ENCODE assay signal across 8 mouse cellular contexts in genomic region chr10:34484014-34484411, GRCm38 (mm10). TPM values are rescaled to one million over a fixed set of nuclear protein-coding genes. Genes with fewer than 3 reads are reported as not detected.
DNase-seq lines count a peak whose midpoint lies in the region; ATAC-seq and TF ChIP-seq lines count a peak whose summit lies in the region.

No protein-coding gene starts in this region.

- no peaks in the 10 kb centered on the region for H3K36me3 ChIP-seq in intestine, embryonic 16.5 days (ENCODE audit: control insufficient read depth, insufficient read depth, low read length)
- H3K36me3 ChIP-seq in lung, embryonic 14.5 days (ENCODE audit: insufficient read depth) = no peaks in the 10 kb centered on the region
- H3K36me3 ChIP-seq in forebrain, embryonic 15.5 days = no peaks in the 10 kb centered on the region

- H3K9ac ChIP-seq in intestine, embryonic 16.5 days (ENCODE audit: low read depth, low read length) = peak overlapping the region; percentile 80
- H3K9ac ChIP-seq in lung, embryonic 14.5 days = peak overlapping the region; percentile 53
- no peak overlapping the region for H3K9ac ChIP-seq in forebrain, embryonic 15.5 days (replicated peaks)

- H3K4me1 ChIP-seq in intestine, embryonic 16.5 days (ENCODE audit: control insufficient read depth, insufficient read depth, low read length) = peaks cover 4% of the 10 kb centered on the region; the same call in 1 of the 2 replicates
- no peaks in the 10 kb centered on the region for H3K4me1 ChIP-seq in lung, embryonic 14.5 days (ENCODE audit: insufficient read depth)
- H3K4me1 ChIP-seq in forebrain, embryonic 15.5 days = no peaks in the 10 kb centered on the region

- peak overlapping the region; percentile 9; the same call in 1 of the 2 replicates for H3K4me3 ChIP-seq in left cerebral cortex, adult 2 months
- H3K4me3 ChIP-seq in gastrocnemius, adult 2 months = peak overlapping the region; percentile 71
- peak overlapping the region; percentile 66 for H3K4me3 ChIP-seq in intestine, embryonic 16.5 days (ENCODE audit: low read length)
- peak overlapping the region; percentile 40 for H3K4me3 ChIP-seq in lung, embryonic 14.5 days (ENCODE audit: low read depth, low read length)
- no peak overlapping the region for H3K4me3 ChIP-seq in forebrain, embryonic 15.5 days

- H3K9me3 ChIP-seq in intestine, embryonic 16.5 days (ENCODE audit: control insufficient read depth, low read length) = no peaks in the 10 kb centered on the region
- H3K9me3 ChIP-seq in lung, embryonic 14.5 days (ENCODE audit: low read depth, low read length) = no peaks in the 10 kb centered on the region
- H3K9me3 ChIP-seq in forebrain, embryonic 15.5 days = no peaks in the 10 kb centered on the region

- peak overlapping the region; percentile 54 for H3K4me2 ChIP-seq in intestine, embryonic 16.5 days (ENCODE audit: low read depth, low read length)
- peak overlapping the region; percentile 63 for H3K4me2 ChIP-seq in lung, embryonic 14.5 days
- H3K4me2 ChIP-seq in forebrain, embryonic 15.5 days (replicated peaks) = no peak overlapping the region

- H3K27me3 ChIP-seq in intestine, embryonic 16.5 days (replicated peaks; ENCODE audit: control insufficient read depth, insufficient read depth, low read length) = no peaks in the 10 kb centered on the region
- H3K27me3 ChIP-seq in lung, embryonic 14.5 days (ENCODE audit: insufficient read depth, low read length) = no peaks in the 10 kb centered on the region
- H3K27me3 ChIP-seq in forebrain, embryonic 15.5 days = no peaks in the 10 kb centered on the region

- ATAC-seq in intestine, embryonic 16.5 days = peak; percentile 40
- ATAC-seq in lung, embryonic 14.5 days (ENCODE audit: insufficient read depth) = peak; percentile 59
- no peak for ATAC-seq in CD4-positive, CD25-positive, alpha-beta regulatory T cell, adult 4 months
- no peak for ATAC-seq in forebrain, embryonic 15.5 days (replicated peaks)

- intact Hi-C loops in left cerebral cortex, adult 2 months (cut with DNase I) = no loop called here
- intact Hi-C loops in left cerebral cortex, postnatal 14 days (cut with DNase I) = no loop called here
- intact Hi-C loops in gastrocnemius, adult 2 months (cut with DNase I) = loop anchor here (2.0 kb wide), 1 partner anchor 65 kb away; the partner anchor contains the start of gene Nt5dc1

- H3K27ac ChIP-seq in left cerebral cortex, adult 2 months = no peak overlapping the region
- H3K27ac ChIP-seq in gastrocnemius, adult 2 months = peak overlapping the region; percentile 83
- peak overlapping the region; percentile 97 for H3K27ac ChIP-seq in intestine, embryonic 16.5 days (ENCODE audit: low read length)
- peak overlapping the region; percentile 95 for H3K27ac ChIP-seq in lung, embryonic 14.5 days (ENCODE audit: low read depth)
- no peak overlapping the region for H3K27ac ChIP-seq in forebrain, embryonic 15.5 days (replicated peaks)

- DNase-seq in left cerebral cortex, adult 2 months (ENCODE audit: extremely low spot score in 1 of 2, low spot score in 2 of 2) = no peak
- DNase-seq in left cerebral cortex, postnatal 14 days (ENCODE audit: low spot score in 2 of 2) = no peak
- DNase-seq in gastrocnemius, adult 2 months = peak; percentile 66
- DNase-seq in lung, embryonic 14.5 days = peak; percentile 42
- DNase-seq in cerebellum, adult 18-20 months = no peak

- no peak for TF ChIP-seq CTCF in left cerebral cortex, adult 2 months (IDR thresholded peaks at IDR 0.05)
- no peak for TF ChIP-seq CTCF in gastrocnemius, adult 2 months (IDR thresholded peaks at IDR 0.05)
- TF ChIP-seq CTCF in lung, embryonic 14.5 days (IDR thresholded peaks at IDR 0.05; ENCODE audit: low read depth) = no peak

- WGBS in intestine, embryonic 16.5 days = 27% methylated on average over 14 of the region's 14 CpGs
- WGBS in lung, embryonic 14.5 days = 48% methylated on average over 14 of the region's 14 CpGs
- 83% methylated on average over 14 of the region's 14 CpGs for WGBS in forebrain, embryonic 15.5 days

RNA-seq across cellular contexts. Expression of gene Frk, which starts 0.8 kb away (rescaled TPM):
- under 1 TPM; 0.32 to 0.56 TPM for total RNA-seq in left cerebral cortex, adult 2 months (2021)
- under 1 TPM; 0.57 to 0.61 TPM for total RNA-seq in left cerebral cortex, postnatal 14 days (2021)
- total RNA-seq in gastrocnemius, adult 2 months (2021) = 1 to 10 TPM in 1 of 2 experiments, under 1 TPM in 1; 0.28 to 1.1 TPM
- polyA plus RNA-seq in intestine, embryonic 16.5 days (2015; fragmentation: Nextera tagmentation; extraction: Ambion mirVana) = 21.9 and 26.1 TPM in 2 replicates
- 8.5 and 8.6 TPM in 2 replicates for polyA plus RNA-seq in lung, embryonic 14.5 days (2014; fragmentation: Nextera tagmentation; extraction: Ambion mirVana)
- not detected for polyA plus RNA-seq in CD4-positive, CD25-positive, alpha-beta regulatory T cell, adult 4 months (2017; shearing (Covaris generic))
- 0.57 and 0.61 TPM in 2 replicates for polyA plus RNA-seq in forebrain, embryonic 15.5 days (2015; fragmentation: Nextera tagmentation; extraction: Ambion mirVana)

Comparison
In these comparisons a context has a peak if more than half of its experiments do, and no peak if none do; other contexts are left out.
1. DNase-seq: peak in gastrocnemius, adult 2 months (single experiment) and lung, embryonic 14.5 days (single experiment); none in left cerebral cortex, adult 2 months (0 of 2), left cerebral cortex, postnatal 14 days (0 of 2) and cerebellum, adult 18-20 months (0 of 2).
2. H3K27ac ChIP-seq: peak in gastrocnemius, adult 2 months (single experiment), intestine, embryonic 16.5 days (single experiment) and lung, embryonic 14.5 days (single experiment); none in left cerebral cortex, adult 2 months (single experiment) and forebrain, embryonic 15.5 days (single experiment).
3. ATAC-seq: peak in intestine, embryonic 16.5 days (single experiment) and lung, embryonic 14.5 days (single experiment); none in CD4-positive, CD25-positive, alpha-beta regulatory T cell, adult 4 months (single experiment) and forebrain, embryonic 15.5 days (single experiment).